In genomic region chr11:23065167-23065668, GRCm38 (mm10) we compare ENCODE assay signal across 30 mouse cellular contexts. TPM values are rescaled to one million over a fixed set of nuclear protein-coding genes. Genes with fewer than 3 reads are reported as not detected.
DNase-seq lines count a peak whose midpoint lies in the region; ATAC-seq and TF ChIP-seq lines count a peak whose summit lies in the region.
"Had no signal": no experiment of that assay in that cellular context is flagged by ENCODE, and none has a peak within 500 bp of the region (broad histone marks: within the 10 kb centered on the region; RNA-seq: fewer than 3 reads in every experiment).

No protein-coding gene starts in this region.

- no peaks in the 10 kb centered on the region for H3K36me3 ChIP-seq in kidney, postnatal 0 days (ENCODE audit: insufficient read depth, low read length)
- H3K36me3 ChIP-seq: embryonic facial prominence, embryonic 10.5 days; embryonic facial prominence, embryonic 13.5 days; forebrain, embryonic 12.5 days; forebrain, embryonic 15.5 days; G1E; heart, embryonic 10.5 days; heart, embryonic 13.5 days had no signal

- no peak for TF ChIP-seq CTCF in kidney, postnatal 0 days (IDR thresholded peaks at IDR 0.05; ENCODE audit: low read depth)

- H3K4me2 ChIP-seq in kidney, postnatal 0 days (ENCODE audit: low read length) = no peak overlapping the region
- H3K4me2 ChIP-seq: embryonic facial prominence, embryonic 13.5 days; forebrain, embryonic 12.5 days; forebrain, embryonic 15.5 days; heart, embryonic 13.5 days; hindbrain, embryonic 14.5 days had no signal

- no peak for ATAC-seq in kidney, postnatal 0 days (replicated peaks; ENCODE audit: low FRiP score, low read depth)
- ATAC-seq: CD4-positive, CD25-positive, alpha-beta regulatory T cell, adult 4 months; forebrain, embryonic 15.5 days; hindbrain, postnatal 0 days; inflammation-experienced regulatory T-cells, adult 6 months had no signal

- intact Hi-C loops in left cerebral cortex, postnatal 14 days (cut with DNase I) = loop anchor here (5.0 kb wide), 1 partner anchor 192 kb away; the partner anchor contains the start of gene Xpo1

- no peaks in the 10 kb centered on the region for H3K9me3 ChIP-seq in kidney, postnatal 0 days (replicated peaks; ENCODE audit: low read length)
- H3K9me3 ChIP-seq: embryonic facial prominence, embryonic 10.5 days; embryonic facial prominence, embryonic 13.5 days; forebrain, embryonic 12.5 days; forebrain, embryonic 15.5 days; G1E; heart, embryonic 10.5 days; heart, embryonic 13.5 days had no signal

- no peaks in the 10 kb centered on the region for H3K27me3 ChIP-seq in kidney, postnatal 0 days (ENCODE audit: insufficient read depth, low read length)
- H3K27me3 ChIP-seq: embryonic facial prominence, embryonic 13.5 days; forebrain, embryonic 12.5 days; forebrain, embryonic 15.5 days; heart, embryonic 13.5 days had no signal

- H3K27ac ChIP-seq in kidney, postnatal 0 days = 0 out of 2 replicates have a peak overlapping the region, but pooled peaks have one; percentile 31
- H3K27ac ChIP-seq: embryonic facial prominence, embryonic 10.5 days; embryonic facial prominence, embryonic 13.5 days; forebrain, embryonic 12.5 days; forebrain, embryonic 15.5 days; heart, adult 2 months; heart, embryonic 10.5 days; heart, embryonic 13.5 days; hindbrain, embryonic 14.5 days; hindbrain, postnatal 0 days had no signal

- no peak overlapping the region for H3K4me3 ChIP-seq in kidney, postnatal 0 days (replicated peaks; ENCODE audit: low read depth, low read length)
- H3K4me3 ChIP-seq: embryonic facial prominence, embryonic 10.5 days; embryonic facial prominence, embryonic 13.5 days; erythroblast, embryonic 14.5 days; forebrain, embryonic 12.5 days; forebrain, embryonic 15.5 days; heart, adult 2 months; heart, embryonic 10.5 days; heart, embryonic 13.5 days had no signal

- no peak overlapping the region for H3K9ac ChIP-seq in kidney, postnatal 0 days (ENCODE audit: low read depth, low read length)
- H3K9ac ChIP-seq: embryonic facial prominence, embryonic 13.5 days; forebrain, embryonic 12.5 days; forebrain, embryonic 15.5 days; heart, embryonic 13.5 days; hindbrain, embryonic 14.5 days had no signal

- H3K4me1 ChIP-seq in kidney, postnatal 0 days (replicated peaks; ENCODE audit: insufficient read depth, low read length) = no peaks in the 10 kb centered on the region

- 91% methylated on average over 2 of the region's 2 CpGs for WGBS in kidney, postnatal 0 days

- DNase-seq in kidney, postnatal 0 days (ENCODE audit: low spot score) = no peak
- DNase-seq in kidney, adult 11 months = no peak
- DNase-seq in ES-CJ7 (ENCODE audit: low read depth, low spot score) (peak; percentile 44), R1 (ENCODE audit: low read depth, low spot score) (peak; percentile 39)
- DNase-seq in left cerebral cortex, postnatal 14 days (ENCODE audit: low spot score in 2 of 2) = no peak
- no peak for DNase-seq in adrenal gland, adult (ENCODE audit: inconsistent age in 2 of 2, low spot score in 1 of 2)
- DNase-seq: adrenal gland, adult 2 months; adrenal gland, postnatal 14 days; cerebellum, adult 11 months; cerebellum, adult 2 months; cerebellum, adult 9-11 months; cerebellum, postnatal 25 days; embryo, embryonic 11 days; gastrocnemius, postnatal 10 days; gastrocnemius, postnatal 36 days; heart, adult 2 months; heart, postnatal 14 days; heart, postnatal 4 days had no signal

RNA-seq across cellular contexts. Expression of gene Fam161a, which starts 57.9 kb away (rescaled TPM):
- 4.0 and 4.3 TPM in 2 replicates for polyA plus RNA-seq in kidney, postnatal 0 days (2015; fragmentation: Nextera tagmentation; extraction: Ambion mirVana)
- 1 to 10 TPM; 2.9 to 3.9 TPM for total RNA-seq in left cerebral cortex, postnatal 14 days (2021)

Comparison
In these comparisons a context has a peak if more than half of its experiments do, and no peak if none do; other contexts are left out.
1. DNase-seq: peak in ES-CJ7 (single experiment) and R1 (single experiment); none in kidney, postnatal 0 days (single experiment), kidney, adult 11 months (single experiment), left cerebral cortex, postnatal 14 days (0 of 2) and adrenal gland, adult (0 of 2).